Mouse (Mus musculus) hindbrain, embryonic 10.5 days (tissue): ENCODE results near the gene BC048403. TPM values are rescaled to one million over a fixed set of nuclear protein-coding genes. Genes with fewer than 3 reads are reported as not detected.

Experiments used
- DNase-seq: peaks from one replicate; pipeline ENCODE4 v3.0.0-alpha.2; 2017; ENCODE audit warnings: low spot score
- H3K27ac ChIP-seq: fragments of 300-500 bp; sonication (generic); 2 replicates; pipeline ENCODE4 v1.5.1; 2016; ENCODE audit warnings: mild to moderate bottlenecking, moderate library complexity
- H3K27me3 ChIP-seq: fragments of 300-500 bp; sonication (generic); 2 replicates; pipeline ENCODE4 v1.6.1; 2016; ENCODE audit warnings: mild to moderate bottlenecking; ENCODE audit not compliant: poor library complexity, insufficient read depth, severe bottlenecking
- H3K36me3 ChIP-seq: fragments of 300-500 bp; sonication (generic); 2 replicates; pipeline ENCODE4 v1.6.1; 2016; ENCODE audit warnings: mild to moderate bottlenecking, moderate library complexity
- H3K4me1 ChIP-seq: fragments of 300-500 bp; sonication (generic); replicated peaks from 2 replicates; pipeline ENCODE4 v1.6.1; 2016; ENCODE audit warnings: mild to moderate bottlenecking
- H3K4me3 ChIP-seq: fragments of 300-500 bp; sonication (generic); 2 replicates; pipeline ENCODE4 v1.5.1; 2016; ENCODE audit warnings: mild to moderate bottlenecking, moderate library complexity
- H3K9me3 ChIP-seq: fragments of 300-500 bp; sonication (generic); 2 replicates; pipeline ENCODE4 v1.6.1; 2016; ENCODE audit warnings: mild to moderate bottlenecking, moderate library complexity
- WGBS: fragments of 180-500 bp; shearing (Covaris S2); methylation state at CpG from one replicate; pipeline ENCODE4 v1.1.7; 2016; 5-methylcytosine and 5-hydroxymethylcytosine counted together
- polyA plus RNA-seq: library from polyadenylated mRNA; unstranded; fragments of >200 nt; fragmentation: Nextera tagmentation; extraction: Ambion mirVana; gene quantifications from 2 replicates; pipeline ENCODE4 v1.2.1, GENCODE M21; 2016

Gene BC048403
- polyA plus RNA-seq: 2.5 and 3.0 TPM in 2 replicates

DNA sequence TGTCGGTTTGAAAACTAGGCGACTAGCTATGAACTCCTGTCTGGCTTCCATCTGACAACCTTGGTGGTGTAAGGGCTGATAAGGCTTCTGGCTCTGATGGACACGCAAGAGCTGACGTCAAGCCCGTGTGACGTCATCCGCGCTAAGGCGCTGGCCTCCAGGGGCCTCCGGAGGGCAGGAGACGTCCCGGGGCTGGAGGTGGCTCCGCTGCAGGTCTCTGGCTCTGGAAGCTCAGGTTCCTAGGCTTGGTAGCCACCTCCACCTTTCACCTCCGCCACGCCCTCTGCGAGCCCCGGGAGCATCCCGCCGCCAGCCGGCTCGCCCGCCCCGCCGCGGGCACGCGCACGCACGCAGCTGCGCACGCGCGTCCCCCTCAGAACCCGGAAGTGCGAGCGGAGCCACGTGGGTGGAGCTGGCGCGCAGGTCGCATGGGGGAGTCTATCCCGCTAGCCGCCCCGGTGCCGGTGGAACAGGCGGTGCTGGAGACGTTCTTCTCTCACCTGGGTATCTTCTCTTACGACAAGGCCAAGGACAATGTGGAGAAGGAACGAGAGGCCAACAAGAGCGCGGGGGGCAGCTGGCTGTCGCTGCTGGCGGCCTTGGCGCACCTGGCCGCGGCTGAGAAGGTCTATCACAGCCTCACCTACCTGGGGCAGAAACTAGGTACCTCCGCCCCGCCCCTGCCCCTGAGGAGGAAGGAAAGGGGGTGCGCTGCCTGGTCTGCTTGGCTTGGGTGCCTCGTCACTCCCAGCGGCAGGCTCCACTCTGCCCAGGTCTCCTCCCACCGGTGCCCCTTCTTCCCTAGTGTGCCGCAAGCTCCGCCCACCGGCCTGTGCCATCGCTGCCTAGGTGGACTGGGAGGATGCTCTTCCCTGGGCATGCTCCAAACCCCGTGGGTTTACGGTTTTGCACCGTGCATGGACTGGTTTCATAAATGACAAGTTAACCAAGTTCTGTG lies at the start of gene BC048403:
Gene BC048403, plus strand, starts transcription at position 390 of the 958 bp plus-strand sequence.
- WGBS: 1% methylated on average over 68 of the region's 68 CpGs
- H3K4me1 ChIP-seq: peaks cover 35% of the 10 kb centered on the region
- peak within 1 kb of the TSS; percentile 96 for H3K27ac ChIP-seq
- H3K27me3 ChIP-seq: no peaks in the 10 kb centered on the region
- peak; percentile 88 for DNase-seq
- peaks cover 5% of the 10 kb centered on the region for H3K36me3 ChIP-seq
- H3K9me3 ChIP-seq: no peaks in the 10 kb centered on the region
- H3K4me3 ChIP-seq: peak within 1 kb of the TSS; percentile 85

DNA sequence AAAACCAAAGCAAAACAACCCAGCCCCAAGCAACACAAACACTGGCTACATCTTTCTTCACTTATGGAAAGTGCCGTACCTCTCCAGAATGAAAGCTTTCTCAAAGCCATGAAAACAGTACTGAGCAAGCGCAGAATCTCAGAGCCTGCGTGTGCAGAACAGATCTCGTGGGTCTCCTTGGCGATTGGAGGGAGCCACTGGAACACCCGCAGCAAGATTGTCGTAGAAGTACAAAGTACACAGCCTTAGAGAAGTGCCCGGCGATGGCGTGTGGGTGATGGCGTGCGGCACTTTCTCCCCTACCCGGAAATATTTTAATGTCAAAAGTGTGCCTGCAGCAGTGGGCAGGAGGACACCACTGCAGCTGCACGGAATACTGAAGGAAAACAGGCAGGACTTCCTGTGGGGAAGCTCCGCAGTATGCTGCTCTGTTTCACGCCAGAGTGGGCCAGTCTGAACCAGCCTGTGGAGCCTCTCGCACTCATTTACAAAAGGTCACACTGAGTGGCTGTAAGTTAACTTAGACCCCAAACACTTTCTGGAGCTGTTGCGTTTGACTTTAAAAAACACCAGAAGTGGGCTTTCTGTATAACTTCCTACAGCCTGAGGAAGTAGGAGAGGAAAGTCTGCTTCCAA lies 46.7 kb upstream of the BC048403 start:
- H3K27ac ChIP-seq: 0 out of 2 replicates have a peak overlapping the region, but pooled peaks have one; percentile 13
- H3K4me1 ChIP-seq: peaks cover 10% of the 10 kb centered on the region; the same call in 1 of the 2 replicates
- H3K27me3 ChIP-seq: no peaks in the 10 kb centered on the region
- 0 out of 2 replicates have a peak, but pooled peaks cover 5% of the 10 kb centered on the region for H3K9me3 ChIP-seq
- DNase-seq: peak; percentile 10
- no peaks in the 10 kb centered on the region for H3K36me3 ChIP-seq
- WGBS: 46% methylated on average over 18 of the region's 18 CpGs
- 0 out of 2 replicates have a peak overlapping the region, but pooled peaks have one; percentile 13 for H3K4me3 ChIP-seq

DNA sequence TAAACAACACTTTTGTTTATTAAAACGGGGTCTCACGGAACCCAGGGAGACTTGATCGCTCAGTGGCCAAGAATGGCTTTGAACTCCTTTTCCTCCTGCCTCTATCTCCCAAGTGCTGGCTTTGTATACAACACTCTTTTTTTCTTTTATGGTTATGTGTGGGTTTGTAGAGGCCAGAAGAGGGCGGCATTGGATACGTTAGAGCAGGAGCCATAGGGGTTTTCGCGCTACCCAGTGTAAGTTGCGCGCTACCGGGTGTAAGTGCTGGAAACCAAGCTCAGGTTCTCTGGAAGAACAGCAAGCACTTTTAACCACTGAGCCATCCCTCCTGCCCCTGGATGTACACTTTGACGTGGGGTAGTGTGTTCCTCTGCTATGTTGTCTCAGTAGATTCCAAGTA lies 45.2 kb upstream of the BC048403 start:
- no peak overlapping the region for H3K27ac ChIP-seq

GRCm38 (mm10) chr10:121701296-121702248 lies 38.2 kb upstream of the BC048403 start:
- 64% methylated on average over 11 of the region's 11 CpGs for WGBS
- peak; percentile 29 for DNase-seq
- Histone ChIP-seq H3K36me3 (no peaks in the 10 kb centered on the region), H3K4me3 (no peak overlapping the region), H3K27me3 (no peaks in the 10 kb centered on the region), H3K9me3 (0 out of 2 replicates have a peak, but pooled peaks cover 3% of the 10 kb centered on the region), H3K4me1 (no peaks in the 10 kb centered on the region), H3K27ac (no peak overlapping the region)

More for the DNA sequence above, 45.2 kb upstream of the BC048403 start:
- WGBS: 78% methylated on average over 11 of the region's 11 CpGs
- Histone ChIP-seq H3K4me3 (no peak overlapping the region), H3K36me3 (no peaks in the 10 kb centered on the region), H3K4me1 (peaks cover 9% of the 10 kb centered on the region; the same call in 1 of the 2 replicates), H3K9me3 (0 out of 2 replicates have a peak, but pooled peaks cover 5% of the 10 kb centered on the region), H3K27me3 (no peaks in the 10 kb centered on the region)
- no peak for DNase-seq

DNA sequence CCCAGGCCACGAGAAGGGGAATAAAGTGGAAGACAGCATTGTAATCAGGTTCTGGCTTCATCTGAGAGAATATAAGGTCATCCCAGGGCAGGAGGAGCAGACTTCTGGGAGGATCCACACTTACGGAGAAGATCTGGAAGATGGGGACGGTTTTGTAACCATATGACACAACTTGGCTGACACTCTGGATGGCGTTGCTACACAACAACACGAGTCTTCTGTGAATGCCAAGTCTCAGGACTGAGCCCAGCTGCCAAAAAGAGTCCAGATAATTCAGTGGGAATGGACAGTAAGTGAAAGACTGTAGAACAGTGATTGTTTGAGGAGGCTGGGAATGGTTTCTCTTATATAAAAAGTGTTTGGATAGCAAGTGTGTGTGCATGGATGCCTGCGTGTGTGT lies 36.1 kb upstream of the BC048403 start:
- 86% methylated on average over 6 of the region's 6 CpGs for WGBS
- Histone ChIP-seq H3K4me3 (no peak overlapping the region), H3K9me3 (no peaks in the 10 kb centered on the region), H3K36me3 (no peaks in the 10 kb centered on the region), H3K27ac (no peak overlapping the region), H3K4me1 (no peaks in the 10 kb centered on the region), H3K27me3 (no peaks in the 10 kb centered on the region)
- DNase-seq: no peak

DNA sequence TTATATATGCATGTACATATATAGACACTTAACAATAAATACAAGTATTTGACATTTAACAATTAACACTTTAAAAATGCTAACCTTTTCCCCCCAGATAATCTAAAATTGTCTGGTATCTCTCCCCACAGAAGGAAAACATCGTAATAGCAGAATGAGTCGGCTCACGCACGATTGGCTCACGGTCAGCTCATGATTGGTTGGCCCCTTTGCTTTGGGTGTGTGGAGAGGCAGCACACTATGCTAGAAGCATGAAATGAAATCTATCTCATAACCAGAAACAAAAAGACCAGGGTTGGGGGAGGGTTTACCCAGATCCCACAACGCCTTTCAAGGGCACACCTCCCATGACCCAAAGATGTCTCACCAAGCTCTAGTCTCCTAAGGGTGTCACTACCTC lies 34.9 kb upstream of the BC048403 start:
- no peaks in the 10 kb centered on the region for H3K9me3 ChIP-seq
- no peaks in the 10 kb centered on the region for H3K4me1 ChIP-seq
- no peaks in the 10 kb centered on the region for H3K27me3 ChIP-seq
- H3K4me3 ChIP-seq: no peak overlapping the region
- DNase-seq: no peak
- 91% methylated on average over 6 of the region's 6 CpGs for WGBS
- H3K27ac ChIP-seq: no peak overlapping the region
- no peaks in the 10 kb centered on the region for H3K36me3 ChIP-seq

DNA sequence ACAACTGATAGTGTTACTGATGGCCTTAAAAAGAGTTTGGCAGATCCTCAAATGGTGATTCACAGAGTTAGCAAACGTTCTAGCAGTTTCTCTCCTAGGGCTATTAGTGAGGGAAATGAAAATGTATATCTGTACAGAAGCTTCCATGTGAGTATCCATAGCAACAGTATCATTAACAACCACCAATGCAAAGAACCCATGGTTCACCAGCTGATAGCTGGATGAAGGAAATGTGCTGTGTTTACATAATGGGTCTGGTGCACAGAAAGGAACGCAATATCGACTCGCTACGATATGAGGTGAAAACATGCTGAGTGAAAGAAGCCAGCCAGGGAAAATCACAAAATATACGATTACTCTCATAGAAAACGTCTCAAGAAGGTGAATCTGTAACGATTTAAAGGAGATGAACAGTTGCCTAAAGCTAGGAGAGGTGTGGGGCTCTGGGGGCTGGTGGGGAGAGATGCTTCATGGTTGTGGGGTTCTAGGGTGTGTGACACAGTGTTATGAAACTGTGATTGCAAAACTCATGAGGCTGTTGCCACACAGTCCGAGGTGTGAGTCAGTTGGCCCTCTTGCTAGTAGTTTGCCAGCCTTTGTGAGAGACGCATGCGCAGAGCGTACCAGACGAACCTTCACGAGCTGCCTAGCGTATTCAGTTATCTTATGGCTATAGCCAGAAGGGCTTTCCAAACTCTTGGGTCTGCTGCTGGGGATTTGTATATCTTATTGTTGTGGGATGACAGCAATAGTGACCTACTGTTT lies 34.2 kb upstream of the BC048403 start:
- H3K27me3 ChIP-seq: no peaks in the 10 kb centered on the region
- H3K4me3 ChIP-seq: no peak overlapping the region
- no peak for DNase-seq
- H3K9me3 ChIP-seq: no peaks in the 10 kb centered on the region
- 91% methylated on average over 15 of the region's 15 CpGs for WGBS
- H3K36me3 ChIP-seq: no peaks in the 10 kb centered on the region
- no peaks in the 10 kb centered on the region for H3K4me1 ChIP-seq
- no peak overlapping the region for H3K27ac ChIP-seq

DNA sequence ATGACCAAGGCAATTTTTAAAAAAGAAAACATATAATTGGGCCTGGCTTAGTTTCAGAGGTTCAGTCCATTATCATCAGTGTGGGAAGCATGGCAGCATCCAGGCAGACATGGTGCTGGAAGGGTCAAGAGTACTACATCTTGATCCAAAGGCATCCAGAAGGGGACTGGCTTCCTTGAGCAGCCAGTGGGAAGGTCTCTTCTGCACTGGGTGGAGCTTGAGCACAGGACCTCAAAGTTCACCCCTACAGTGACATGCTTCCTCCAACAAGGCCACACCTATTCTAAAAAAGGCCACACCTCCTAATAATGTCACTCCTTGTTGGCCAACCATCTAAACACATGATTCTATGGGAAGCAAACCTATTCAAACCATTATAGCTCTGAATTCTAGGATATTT lies 22.9 kb upstream of the BC048403 start:
- H3K27me3 ChIP-seq: no peaks in the 10 kb centered on the region
- no peak overlapping the region for H3K27ac ChIP-seq
- H3K9me3 ChIP-seq: peaks cover 14% of the 10 kb centered on the region
- no peak overlapping the region for H3K4me3 ChIP-seq
- H3K4me1 ChIP-seq: 0 out of 2 replicates have a peak, but pooled peaks cover 5% of the 10 kb centered on the region
- DNase-seq: no peak
- no peaks in the 10 kb centered on the region for H3K36me3 ChIP-seq

DNA sequence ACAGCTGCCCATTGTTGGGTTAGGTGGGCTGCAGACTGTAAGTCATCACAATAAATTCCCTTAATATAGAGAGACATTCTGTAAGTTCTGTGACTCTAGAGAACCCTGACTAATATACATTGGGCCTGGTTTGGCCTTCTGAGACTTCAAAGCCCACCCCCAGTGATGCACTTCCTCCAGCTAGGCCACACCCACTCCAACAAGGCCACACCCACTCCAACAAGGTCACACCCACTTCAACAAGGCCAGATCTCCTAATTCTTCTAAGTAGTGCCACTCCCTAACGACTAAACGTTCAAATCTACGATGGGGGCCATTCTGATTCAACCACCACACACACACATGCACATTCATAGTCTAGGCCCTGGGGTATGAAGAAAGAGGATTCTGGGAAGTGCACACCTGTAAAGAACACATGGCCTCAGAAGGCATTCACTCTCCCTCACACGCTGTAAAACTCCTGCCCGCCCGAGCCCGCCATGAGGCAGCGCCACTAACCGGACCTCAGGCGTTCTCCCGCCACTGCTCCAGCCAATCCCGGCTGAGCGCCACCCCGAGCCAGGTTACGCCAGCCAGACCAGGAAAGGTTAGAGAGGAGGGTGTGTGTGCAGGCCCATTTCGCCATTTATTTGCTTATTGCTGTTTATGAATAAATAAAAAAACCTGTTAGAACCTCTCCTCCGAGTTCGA lies 20.7 kb upstream of the BC048403 start:
- Histone ChIP-seq H3K4me3 (no peak overlapping the region), H3K27ac (no peak overlapping the region)
- 95% methylated on average over 18 of the region's 18 CpGs for WGBS

DNA sequence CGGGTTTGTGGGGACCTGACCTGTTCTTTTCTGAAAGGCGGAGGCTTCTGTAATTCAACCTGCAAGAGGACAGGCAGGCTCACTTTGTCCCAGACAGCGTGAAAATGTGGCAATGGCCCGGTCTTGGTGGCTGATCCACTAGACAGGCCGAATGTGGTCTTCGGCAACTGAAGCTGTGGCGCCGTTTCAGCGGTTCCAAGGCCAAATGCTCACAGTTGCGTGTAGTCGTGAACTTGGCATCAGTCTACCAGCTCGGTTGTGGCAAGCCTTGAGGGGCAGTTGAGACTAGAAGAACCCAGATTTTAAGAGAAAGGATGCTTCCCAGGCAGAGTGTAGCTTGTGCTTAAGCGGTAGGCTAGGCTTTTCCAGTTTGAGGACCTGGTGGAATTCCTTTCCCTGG lies 19.0 kb upstream of the BC048403 start:
- H3K4me3 ChIP-seq: no peak overlapping the region

More for the DNA sequence above, 20.7 kb upstream of the BC048403 start:
- no peak for DNase-seq
- Histone ChIP-seq H3K4me1 (0 out of 2 replicates have a peak, but pooled peaks cover 5% of the 10 kb centered on the region), H3K27me3 (no peaks in the 10 kb centered on the region), H3K9me3 (peaks cover 21% of the 10 kb centered on the region), H3K36me3 (no peaks in the 10 kb centered on the region)

DNA sequence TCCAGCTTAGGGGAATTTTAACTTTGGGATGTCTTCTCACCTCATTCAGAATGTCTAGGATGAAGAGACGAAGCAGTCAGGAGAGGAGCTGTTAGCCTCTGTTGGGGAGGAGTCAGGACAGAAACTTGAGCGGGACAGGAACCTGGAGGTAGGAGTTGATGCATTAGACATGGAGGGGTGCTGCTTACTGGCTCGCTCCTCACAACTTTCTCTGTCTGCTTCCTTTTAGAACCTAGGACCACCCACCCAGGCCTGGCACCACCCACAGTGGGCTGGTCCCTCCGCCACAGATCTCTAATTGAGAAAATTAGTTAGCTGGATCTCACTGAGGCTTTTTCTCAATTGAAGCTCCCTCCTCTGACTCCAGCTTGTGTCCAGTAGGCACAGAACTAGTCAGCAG lies 13.2 kb upstream of the BC048403 start:
- no peaks in the 10 kb centered on the region for H3K4me1 ChIP-seq
- no peaks in the 10 kb centered on the region for H3K36me3 ChIP-seq
- H3K4me3 ChIP-seq: no peak overlapping the region
- WGBS: 73% methylated on average over 4 of the region's 4 CpGs
- H3K27me3 ChIP-seq: no peaks in the 10 kb centered on the region
- H3K9me3 ChIP-seq: peaks cover 10% of the 10 kb centered on the region
- H3K27ac ChIP-seq: no peak overlapping the region
- no peak for DNase-seq

More for the DNA sequence above, 19.0 kb upstream of the BC048403 start:
- Histone ChIP-seq H3K4me1 (0 out of 2 replicates have a peak, but pooled peaks cover 1% of the 10 kb centered on the region), H3K36me3 (no peaks in the 10 kb centered on the region), H3K9me3 (peaks cover 21% of the 10 kb centered on the region), H3K27ac (no peak overlapping the region), H3K27me3 (no peaks in the 10 kb centered on the region)
- DNase-seq: no peak
- 92% methylated on average over 13 of the region's 13 CpGs for WGBS
